Mouse (Mus musculus): ENCODE measurements around the gene Timm9.
"Not testable (repeated sequence)": the region's sequence is repeated elsewhere in the genome, so short reads cannot be mapped to it uniquely, and the experiment has no call there.

The Timm9 gene

GRCm38 (mm10) chr12:71107216-71107771, 29.2 kb downstream of the Timm9 start:
- no peak for DNase-seq (ENCODE audit: low read depth, low spot score)

GRCm38 (mm10) chr12:71104275-71104674, 32.2 kb downstream of the Timm9 start:
- DNase-seq (ENCODE audit: low read depth, low spot score): not testable (repeated sequence)

- DNase-seq (ENCODE audit: low read depth, low spot score): no peak
Measured at GRCm38 (mm10) chr12:71086331-71086730, 50.2 kb downstream of the Timm9 start.

All from 3T3-L1 (cell line).